Mouse (Mus musculus): ENCODE measurements around the gene Dag1. TPM values are rescaled to one million over a fixed set of nuclear protein-coding genes. Genes with fewer than 3 reads are reported as not detected.

Gene Dag1
- polyA plus RNA-seq, 1 experiment from 2014 or later: 85.9 TPM

DNA sequence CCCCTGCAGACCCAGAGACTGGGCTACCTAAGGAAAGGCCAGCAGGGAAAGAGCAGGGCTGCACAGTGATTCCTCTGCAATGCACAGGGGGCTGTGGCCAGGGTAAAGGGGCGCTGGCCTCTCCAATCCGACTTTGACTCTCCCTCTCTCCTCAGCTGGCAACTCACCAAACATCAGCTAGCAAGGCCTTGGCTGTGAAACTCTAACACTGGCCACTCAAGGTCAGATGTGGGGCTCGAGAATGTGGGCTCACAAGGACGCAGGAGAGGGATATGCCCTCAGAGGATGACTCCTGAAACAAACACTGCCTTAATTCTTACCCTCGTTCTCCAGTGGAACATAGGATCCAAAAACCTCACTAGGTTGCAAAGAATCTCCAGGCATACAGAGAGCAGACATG, 85.4 kb downstream of the Dag1 start:
- Histone ChIP-seq H3K4me3 (replicated peaks) (no peak overlapping the region), H3K27ac (replicated peaks) (no peak overlapping the region), H3K4me1 (no peaks in the 10 kb centered on the region), H3K36me3 (no peaks in the 10 kb centered on the region), H3K9ac (no peak overlapping the region), H3K27me3 (no peaks in the 10 kb centered on the region), H3K9me3 (replicated peaks) (no peaks in the 10 kb centered on the region), H3K4me2 (replicated peaks) (no peak overlapping the region)
- ATAC-seq (ENCODE audit: insufficient number of reproducible peaks, low FRiP score, low TSS enrichment, low read depth): no peak
- 67% methylated on average over 5 of the region's 5 CpGs for WGBS

DNA sequence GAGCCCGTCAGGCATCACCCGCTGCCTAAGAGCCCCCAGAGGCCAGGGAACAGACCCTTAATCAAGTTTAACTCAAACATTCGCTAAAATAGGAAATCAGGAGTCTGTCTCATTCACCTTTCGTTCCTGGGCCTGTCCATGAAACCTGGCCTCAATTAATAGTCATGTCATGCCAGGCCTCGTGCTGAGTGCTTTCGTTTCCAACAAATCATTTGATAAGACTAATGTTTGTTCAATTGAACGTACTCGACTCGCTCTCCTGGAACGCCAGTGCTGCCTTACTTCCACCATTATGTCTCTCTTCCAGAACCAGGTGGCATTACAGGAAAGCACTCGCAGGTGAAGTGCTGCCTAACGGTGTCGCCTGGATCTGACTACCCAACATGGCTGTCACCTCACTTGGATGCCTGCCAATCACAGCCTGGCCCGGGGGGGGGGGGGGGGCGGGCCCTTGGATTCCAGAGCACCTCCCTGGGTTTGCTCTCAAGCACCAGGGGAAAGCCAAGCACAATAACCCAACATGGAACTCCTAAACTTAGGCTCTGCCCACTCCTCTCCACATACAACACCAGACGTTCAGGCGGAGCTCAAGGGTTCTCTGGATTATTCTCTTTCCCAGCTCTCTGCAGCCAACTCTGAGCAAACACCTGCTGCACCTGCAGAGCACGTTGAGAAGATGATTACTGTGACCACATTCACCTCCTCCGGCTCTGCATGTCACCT, 88.5 kb downstream of the Dag1 start:
- H3K9me3 ChIP-seq (replicated peaks): no peaks in the 10 kb centered on the region
- 72% methylated on average over 19 of the region's 19 CpGs for WGBS

DNA sequence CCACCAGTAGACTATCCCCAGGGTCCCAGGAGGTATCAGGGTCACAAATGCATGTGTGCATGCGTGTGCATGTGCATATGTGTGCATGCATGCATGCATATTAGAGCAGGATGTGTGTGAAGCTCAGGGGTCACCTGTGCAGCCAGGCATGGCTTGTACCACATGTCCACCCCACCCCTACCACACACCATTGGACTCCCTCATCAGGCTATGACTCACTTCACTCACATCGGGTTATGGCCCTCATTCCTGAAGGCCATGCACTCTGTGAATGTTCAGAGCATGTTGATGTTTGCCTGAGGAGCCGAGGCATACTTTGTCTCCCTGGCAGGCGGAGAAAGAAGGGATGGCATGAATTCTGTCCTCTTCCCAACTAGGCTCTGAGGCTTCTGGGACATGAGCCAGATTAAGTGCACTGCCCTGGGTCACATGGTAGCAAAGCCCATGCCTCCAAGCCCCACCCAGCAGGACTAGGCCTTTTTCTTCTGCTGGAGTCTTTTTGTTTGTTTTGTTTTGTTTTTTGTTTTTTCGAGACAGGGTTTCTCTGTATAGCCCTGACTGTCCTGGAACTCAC, 90.9 kb downstream of the Dag1 start:
- no peaks in the 10 kb centered on the region for H3K4me1 ChIP-seq
- no peak overlapping the region for H3K4me2 ChIP-seq (replicated peaks)
- no peak overlapping the region for H3K4me3 ChIP-seq (replicated peaks)
- H3K36me3 ChIP-seq: no peaks in the 10 kb centered on the region
- WGBS: 74% methylated on average over 5 of the region's 5 CpGs
- H3K27me3 ChIP-seq: no peaks in the 10 kb centered on the region
- H3K27ac ChIP-seq (replicated peaks): no peak overlapping the region
- H3K9ac ChIP-seq: no peak overlapping the region
- no peaks in the 10 kb centered on the region for H3K9me3 ChIP-seq (replicated peaks)
- ATAC-seq (ENCODE audit: insufficient number of reproducible peaks, low FRiP score, low TSS enrichment, low read depth): no peak

More for the DNA sequence above, 88.5 kb downstream of the Dag1 start:
- Histone ChIP-seq H3K27me3 (no peaks in the 10 kb centered on the region), H3K4me2 (replicated peaks) (no peak overlapping the region), H3K36me3 (no peaks in the 10 kb centered on the region), H3K4me1 (no peaks in the 10 kb centered on the region), H3K4me3 (replicated peaks) (no peak overlapping the region), H3K27ac (replicated peaks) (no peak overlapping the region), H3K9ac (no peak overlapping the region)
- no peak for ATAC-seq (ENCODE audit: insufficient number of reproducible peaks, low FRiP score, low TSS enrichment, low read depth)

DNA sequence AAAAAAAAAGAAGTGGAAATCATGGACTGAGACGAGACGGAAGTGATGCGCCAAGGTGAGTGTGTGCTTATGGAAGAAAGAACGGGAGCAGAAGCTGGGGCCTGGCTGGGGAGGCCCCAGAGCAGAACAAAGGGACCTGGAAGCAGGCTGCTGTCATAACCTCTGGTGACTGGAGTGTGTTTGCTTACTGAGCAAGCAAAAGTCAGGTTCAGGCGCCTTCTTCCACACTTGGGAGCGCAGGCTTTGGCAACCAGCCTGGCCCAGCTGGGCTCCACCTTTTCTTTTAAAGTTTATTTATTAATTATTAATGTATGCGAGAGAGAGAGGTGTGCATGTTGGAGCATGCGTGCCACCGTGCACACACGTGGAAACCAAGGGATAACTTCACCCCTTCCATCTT, 94.0 kb downstream of the Dag1 start:
- Histone ChIP-seq H3K36me3 (no peaks in the 10 kb centered on the region), H3K27ac (replicated peaks) (no peak overlapping the region), H3K9me3 (replicated peaks) (no peaks in the 10 kb centered on the region), H3K4me1 (no peaks in the 10 kb centered on the region), H3K4me3 (replicated peaks) (no peak overlapping the region), H3K9ac (no peak overlapping the region), H3K27me3 (no peaks in the 10 kb centered on the region), H3K4me2 (replicated peaks) (no peak overlapping the region)
- no peak for ATAC-seq (ENCODE audit: insufficient number of reproducible peaks, low FRiP score, low TSS enrichment, low read depth)
- 75% methylated on average over 10 of the region's 10 CpGs for WGBS

DNA sequence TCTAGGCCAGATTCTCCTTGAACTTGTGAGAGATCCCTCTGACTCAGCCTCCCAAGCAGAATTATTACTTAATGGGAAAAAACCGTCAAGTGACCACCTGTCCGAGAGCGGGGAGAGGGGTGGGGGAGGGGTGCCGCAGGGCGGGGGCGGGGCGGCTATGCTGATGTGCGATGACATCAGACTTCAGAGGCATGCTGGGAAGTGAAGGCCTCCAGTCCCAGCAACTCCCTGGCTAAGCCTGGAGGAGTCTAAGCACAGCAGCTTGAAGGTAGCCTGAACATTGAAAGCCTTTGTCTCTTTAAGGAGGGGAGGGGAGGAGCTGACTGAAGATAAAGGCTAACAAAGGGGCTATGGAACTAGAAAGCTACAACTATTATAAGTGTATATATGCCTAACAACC, 98.6 kb downstream of the Dag1 start:
- ATAC-seq (ENCODE audit: insufficient number of reproducible peaks, low FRiP score, low TSS enrichment, low read depth): no peak
- WGBS: 31% methylated on average over 8 of the region's 8 CpGs
- H3K9ac ChIP-seq: no peak overlapping the region
- no peaks in the 10 kb centered on the region for H3K27me3 ChIP-seq
- no peaks in the 10 kb centered on the region for H3K36me3 ChIP-seq
- no peak overlapping the region for H3K4me2 ChIP-seq (replicated peaks)
- H3K4me3 ChIP-seq (replicated peaks): no peak overlapping the region
- no peak overlapping the region for H3K27ac ChIP-seq (replicated peaks)
- H3K4me1 ChIP-seq: no peaks in the 10 kb centered on the region
- H3K9me3 ChIP-seq (replicated peaks): no peaks in the 10 kb centered on the region

DNA sequence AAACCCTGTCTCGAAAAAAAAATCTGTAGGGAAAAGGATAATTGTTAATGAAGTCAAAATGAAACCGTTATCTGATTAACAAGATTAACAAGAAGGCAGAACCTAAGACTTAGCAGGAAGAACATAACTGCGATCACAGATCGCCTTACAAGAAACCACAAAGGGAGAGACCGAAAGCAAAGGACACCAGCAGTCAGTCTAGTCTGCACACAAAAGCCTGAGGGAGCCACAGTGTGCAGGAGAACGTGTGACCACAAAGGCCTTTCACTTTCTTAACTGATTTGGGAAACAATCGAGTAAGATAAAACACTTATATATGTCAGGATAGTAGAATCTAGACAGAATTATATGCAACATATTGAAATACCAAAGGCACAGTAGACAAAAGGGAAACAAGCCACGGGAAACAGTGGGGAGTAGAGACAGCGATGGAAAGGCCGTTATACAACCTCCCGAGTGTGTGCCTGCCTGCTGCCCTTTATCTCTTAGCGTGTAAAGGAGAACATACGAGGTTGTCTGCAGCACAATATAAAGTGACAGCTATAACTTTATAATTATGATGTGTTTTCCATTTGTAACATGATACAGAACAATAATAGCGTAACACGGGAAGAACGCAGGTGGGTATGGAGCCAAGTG, 100.0 kb downstream of the Dag1 start:
- Histone ChIP-seq H3K27me3 (no peaks in the 10 kb centered on the region), H3K9me3 (replicated peaks) (no peaks in the 10 kb centered on the region), H3K4me3 (replicated peaks) (no peak overlapping the region), H3K4me1 (no peaks in the 10 kb centered on the region), H3K27ac (replicated peaks) (no peak overlapping the region), H3K9ac (no peak overlapping the region), H3K36me3 (no peaks in the 10 kb centered on the region), H3K4me2 (replicated peaks) (no peak overlapping the region)
- no peak for ATAC-seq (ENCODE audit: insufficient number of reproducible peaks, low FRiP score, low TSS enrichment, low read depth)
- whole genome bisulfite sequencing: 77% methylated on average over 16 of the region's 16 CpGs

DNA sequence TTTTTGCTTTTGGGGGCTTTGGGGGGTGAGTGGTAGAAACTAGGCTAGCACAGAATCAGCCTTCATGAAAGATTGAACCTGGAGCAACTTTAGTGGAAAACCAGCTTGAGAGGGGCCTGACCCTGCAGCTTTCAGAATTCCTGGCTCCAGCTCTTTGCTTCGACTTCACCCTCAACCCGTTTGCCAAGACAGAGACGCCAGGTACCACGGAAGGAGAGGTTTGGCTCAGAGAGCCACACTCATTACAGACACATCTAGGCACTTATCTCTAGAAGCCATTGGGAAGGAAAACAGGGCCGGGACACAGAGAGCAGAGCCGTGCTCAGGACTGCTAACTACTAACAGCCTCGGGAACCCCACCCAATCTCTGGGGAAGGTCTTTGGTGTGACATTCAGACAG, 105.9 kb downstream of the Dag1 start:
- H3K27me3 ChIP-seq: no peaks in the 10 kb centered on the region
- 63% methylated on average over 7 of the region's 7 CpGs for WGBS
- H3K4me3 ChIP-seq (replicated peaks): no peak overlapping the region
- no peak overlapping the region for H3K9ac ChIP-seq
- H3K27ac ChIP-seq (replicated peaks): no peak overlapping the region
- H3K4me1 ChIP-seq: no peaks in the 10 kb centered on the region
- H3K9me3 ChIP-seq (replicated peaks): no peaks in the 10 kb centered on the region
- ATAC-seq (ENCODE audit: insufficient number of reproducible peaks, low FRiP score, low TSS enrichment, low read depth): no peak
- no peaks in the 10 kb centered on the region for H3K36me3 ChIP-seq
- H3K4me2 ChIP-seq (replicated peaks): no peak overlapping the region

DNA sequence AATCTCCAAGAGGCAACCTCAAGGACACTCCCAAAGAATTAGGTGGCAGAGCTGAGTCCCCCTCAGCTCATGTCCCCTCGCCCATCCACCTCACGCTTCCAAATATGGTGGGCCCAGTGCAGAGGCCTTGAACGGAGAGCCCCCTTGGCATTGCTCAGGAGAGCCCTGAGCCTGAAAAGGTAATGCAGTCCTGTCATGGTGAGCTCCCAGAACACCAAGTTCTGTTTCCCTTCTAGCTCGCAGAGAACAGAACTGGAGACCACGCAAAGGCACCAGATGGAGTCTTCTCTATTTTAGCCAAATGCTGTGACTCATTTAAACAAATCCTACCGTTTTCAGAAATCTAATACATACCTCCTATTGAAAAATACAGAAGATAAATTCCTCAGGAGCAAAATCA, 106.3 kb downstream of the Dag1 start:
- Histone ChIP-seq H3K27ac (replicated peaks) (no peak overlapping the region), H3K27me3 (no peaks in the 10 kb centered on the region), H3K9ac (no peak overlapping the region), H3K4me2 (replicated peaks) (no peak overlapping the region), H3K4me3 (replicated peaks) (no peak overlapping the region), H3K36me3 (no peaks in the 10 kb centered on the region), H3K9me3 (replicated peaks) (no peaks in the 10 kb centered on the region), H3K4me1 (no peaks in the 10 kb centered on the region)
- ATAC-seq (ENCODE audit: insufficient number of reproducible peaks, low FRiP score, low TSS enrichment, low read depth): no peak
- 79% methylated on average over 6 of the region's 6 CpGs for WGBS

DNA sequence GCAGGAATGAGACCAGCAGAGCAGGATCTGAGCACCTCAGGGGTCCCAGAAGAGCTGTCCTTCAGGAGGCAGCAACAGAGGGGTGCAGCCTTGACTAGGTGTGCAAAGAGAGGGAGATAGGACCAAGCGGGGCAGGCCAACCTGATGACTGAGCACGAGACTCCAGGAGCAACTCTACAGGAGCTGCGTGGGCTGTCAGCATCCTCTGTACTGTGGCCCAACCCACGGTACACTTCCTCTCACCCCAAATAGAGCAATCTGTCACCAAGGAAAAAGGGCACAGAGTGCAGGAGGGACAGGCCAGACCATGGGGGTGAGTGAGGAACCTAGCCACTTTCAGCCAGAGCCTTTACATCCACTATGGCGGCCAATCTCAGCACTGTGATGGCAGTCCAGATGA, 107.0 kb downstream of the Dag1 start:
- Histone ChIP-seq H3K9me3 (replicated peaks) (no peaks in the 10 kb centered on the region), H3K27ac (replicated peaks) (no peak overlapping the region), H3K4me3 (replicated peaks) (no peak overlapping the region), H3K4me1 (no peaks in the 10 kb centered on the region), H3K27me3 (no peaks in the 10 kb centered on the region), H3K9ac (no peak overlapping the region), H3K36me3 (no peaks in the 10 kb centered on the region), H3K4me2 (replicated peaks) (no peak overlapping the region)
- 76% methylated on average over 5 of the region's 5 CpGs for WGBS
- no peak for ATAC-seq (ENCODE audit: insufficient number of reproducible peaks, low FRiP score, low TSS enrichment, low read depth)

DNA sequence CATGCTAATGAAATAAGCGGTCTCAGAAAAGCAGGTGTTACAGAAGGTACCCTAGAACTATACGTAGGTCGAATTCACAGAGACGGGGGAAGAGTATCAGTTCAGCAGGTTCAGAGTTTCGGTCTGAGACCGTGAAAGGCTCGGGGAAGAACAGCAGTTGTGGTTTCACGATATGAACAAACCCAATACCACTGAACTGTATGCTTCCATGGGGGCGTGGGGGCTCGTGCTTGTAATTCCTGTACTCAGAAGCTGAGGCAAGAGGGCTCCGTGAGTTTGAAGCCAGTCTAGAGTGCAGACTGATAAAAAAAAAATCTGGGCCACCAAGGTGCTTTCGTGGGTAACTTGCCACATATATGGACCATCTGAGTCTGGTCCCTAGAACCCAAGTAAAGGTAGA, 108.9 kb downstream of the Dag1 start:
- H3K4me1 ChIP-seq: no peaks in the 10 kb centered on the region
- no peak overlapping the region for H3K4me3 ChIP-seq (replicated peaks)
- no peak overlapping the region for H3K9ac ChIP-seq
- no peaks in the 10 kb centered on the region for H3K9me3 ChIP-seq (replicated peaks)
- no peaks in the 10 kb centered on the region for H3K36me3 ChIP-seq
- H3K4me2 ChIP-seq (replicated peaks): no peak overlapping the region
- H3K27me3 ChIP-seq: no peaks in the 10 kb centered on the region
- no peak overlapping the region for H3K27ac ChIP-seq (replicated peaks)
- no peak for ATAC-seq (ENCODE audit: insufficient number of reproducible peaks, low FRiP score, low TSS enrichment, low read depth)
- WGBS: 88% methylated on average over 12 of the region's 12 CpGs

All from embryonic facial prominence, embryonic 15.5 days (tissue).